Mouse (Mus musculus) liver, embryonic 14.5 days (tissue): ENCODE data around the gene Lfng. TPM values are rescaled to one million over a fixed set of nuclear protein-coding genes. Genes with fewer than 3 reads are reported as not detected.

Source experiments
- ATAC-seq: fragments of 200-750 bp; cut with Nextera tagmentation; 2 replicates; pipeline ENCODE4 v1.8.0; 2017; ENCODE audit warnings: moderate number of reproducible peaks, mild to moderate bottlenecking, moderate library complexity; ENCODE audit not compliant: insufficient read depth
- DNase-seq, 3 experiments: peaks; one replicate each; pipeline ENCODE4 v3.0.0-alpha.2; 2012 to 2013; ENCODE audit warnings: low read depth in 3 of 3, low spot score in 3 of 3
- H3K27ac ChIP-seq: fragments of 300-500 bp; sonication (generic); 2 replicates; pipeline ENCODE4 v1.5.1; 2014; ENCODE audit warnings: moderate library complexity, mild to moderate bottlenecking, control low read depth, inconsistent platforms
- H3K27me3 ChIP-seq: fragments of 300-500 bp; sonication (generic); 2 replicates; pipeline ENCODE4 v1.6.1; 2014; ENCODE audit warnings: mild to moderate bottlenecking, low read length, moderate library complexity; ENCODE audit not compliant: control insufficient read depth, insufficient read depth
- H3K36me3 ChIP-seq: fragments of 300-500 bp; sonication (generic); replicated peaks from 2 replicates; pipeline ENCODE4 v1.6.1; 2014; ENCODE audit warnings: low read depth; ENCODE audit not compliant: control insufficient read depth, insufficient read depth
- H3K4me1 ChIP-seq, 2 experiments: fragments of 200-500 bp in 1 of 2; fragments of 300-500 bp in 1 of 2; sonication (generic) in 1 of 2; replicated peaks; 2 replicates each; pipeline ENCODE4 v1.6.1; 2012 to 2014; ENCODE audit warnings: antibody characterized with exemption in 1 of 2, inconsistent platforms in 1 of 2, low read length in 1 of 2; ENCODE audit not compliant: control insufficient read depth in 2 of 2, insufficient read depth in 2 of 2
- H3K4me2 ChIP-seq: fragments of 300-500 bp; sonication (generic); 2 replicates; pipeline ENCODE4 v1.6.1; 2014; ENCODE audit warnings: low read depth, mild to moderate bottlenecking, control low read depth, moderate library complexity
- H3K4me3 ChIP-seq, 2 experiments: fragments of 200-500 bp in 1 of 2; fragments of 300-500 bp in 1 of 2; sonication (generic) in 1 of 2; 2 replicates each; pipeline ENCODE4 v1.5.1; 2012 to 2014; ENCODE audit warnings: low read depth in 2 of 2, low read length in 2 of 2, mild to moderate bottlenecking in 2 of 2, control low read depth in 1 of 2, inconsistent platforms in 1 of 2, moderate library complexity in 1 of 2; ENCODE audit not compliant: insufficient read depth in 1 of 2
- H3K9ac ChIP-seq: fragments of 300-500 bp; sonication (generic); replicated peaks from 2 replicates; pipeline ENCODE4 v1.6.1; 2014; ENCODE audit warnings: mild to moderate bottlenecking, control low read depth, moderate library complexity
- H3K9me3 ChIP-seq: fragments of 300-500 bp; sonication (generic); 2 replicates; pipeline ENCODE4 v1.6.1; 2016; ENCODE audit warnings: low read length, mixed read lengths; ENCODE audit not compliant: control insufficient read depth
- CTCF ChIP-seq: IDR thresholded peaks from 2 replicates; pipeline ENCODE4 v1.5.1; 2016; ENCODE audit warnings: antibody characterized with exemption, low read depth, control low read depth
- EP300 ChIP-seq: IDR thresholded peaks from 2 replicates; pipeline ENCODE4 v1.6.1; 2016; ENCODE audit warnings: antibody characterized with exemption, low read depth
- WGBS: fragments of 180-500 bp; shearing (Covaris S2); extraction: QIAGEN DNeasy Blood & Tissue Kit; methylation state at CpG from one replicate; pipeline ENCODE4 v1.1.7; 2014; ENCODE audit not compliant: insufficient replicate concordance; 5-methylcytosine and 5-hydroxymethylcytosine counted together
- polyA plus RNA-seq, 2 experiments: library from polyadenylated mRNA; depleted of rRNA in 1 of 2; stranded (reverse) in 1 of 2; unstranded in 1 of 2; fragments of >200 nt; fragmentation: Nextera tagmentation in 1 of 2; extraction: Ambion mirVana in 1 of 2; gene quantifications; 2 replicates each; pipeline versions ENCODE4 v1.2.1 to v1.2.3; 2012 to 2014

Gene Lfng
- polyA plus RNA-seq, 2 experiments: 9.9 to 12.1 TPM

DNA sequence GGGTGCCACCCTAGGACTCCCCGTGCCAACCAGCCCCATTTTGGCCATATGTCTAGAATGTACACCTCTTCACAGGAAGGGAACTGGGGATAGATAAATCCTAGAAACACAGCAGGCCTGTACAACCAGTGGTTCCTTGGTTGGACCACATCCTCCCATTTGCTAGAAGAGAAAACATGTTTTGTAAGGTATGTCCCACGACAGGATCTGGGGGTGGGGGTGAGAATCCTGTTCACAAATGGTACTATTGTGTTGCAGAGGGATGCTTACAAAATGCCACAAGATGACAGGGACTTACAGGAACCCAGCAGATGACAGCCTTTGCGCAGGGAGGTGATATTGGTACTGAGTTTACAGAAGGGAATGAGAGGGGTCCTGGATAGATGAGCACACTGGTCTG lies 30.9 kb downstream of the Lfng start:
- no peak for DNase-seq
- Histone ChIP-seq H3K9ac (no peak overlapping the region), H3K4me3 (no peak overlapping the region), H3K4me1 (peaks cover 0 to 8% of the 10 kb centered on the region in 2 experiments; a peak in 1 of 4 replicates), H3K9me3 (no peaks in the 10 kb centered on the region), H3K36me3 (no peaks in the 10 kb centered on the region), H3K27me3 (no peaks in the 10 kb centered on the region), H3K27ac (no peak overlapping the region), H3K4me2 (no peak overlapping the region)
- ATAC-seq: no peak
- 66% methylated on average over 3 of the region's 3 CpGs for WGBS
- TF ChIP-seq CTCF (no peak), EP300 (no peak)

DNA sequence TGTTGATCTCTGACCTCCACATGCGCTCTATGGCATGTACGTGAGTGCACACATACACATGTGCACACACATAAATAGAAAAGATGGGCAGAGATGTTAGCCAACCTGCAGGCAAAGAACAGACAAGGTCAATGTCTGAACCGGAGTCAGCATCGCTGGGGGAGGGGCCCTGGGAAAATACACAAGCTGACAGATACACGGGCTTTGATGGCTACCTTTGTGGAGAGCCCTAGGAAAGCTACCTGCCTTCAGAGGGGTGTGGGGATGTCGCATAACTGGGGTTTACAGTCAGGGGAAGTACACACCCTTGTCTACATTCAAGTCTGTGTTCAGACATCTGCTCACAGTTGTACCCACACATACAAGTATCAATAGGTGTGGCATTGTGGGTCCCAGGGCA lies 31.4 kb downstream of the Lfng start:
- no peak overlapping the region for H3K9ac ChIP-seq
- H3K4me2 ChIP-seq: no peak overlapping the region
- no peak for TF ChIP-seq EP300
- no peak for TF ChIP-seq CTCF
- no peak for DNase-seq
- H3K27me3 ChIP-seq: no peaks in the 10 kb centered on the region
- H3K4me1 ChIP-seq: peaks cover 0 to 10% of the 10 kb centered on the region in 2 experiments; a peak in 2 of 4 replicates
- no peaks in the 10 kb centered on the region for H3K9me3 ChIP-seq
- H3K27ac ChIP-seq: no peak overlapping the region
- ATAC-seq: no peak
- no peaks in the 10 kb centered on the region for H3K36me3 ChIP-seq
- 76% methylated on average over 6 of the region's 6 CpGs for WGBS
- no peak overlapping the region for H3K4me3 ChIP-seq

DNA sequence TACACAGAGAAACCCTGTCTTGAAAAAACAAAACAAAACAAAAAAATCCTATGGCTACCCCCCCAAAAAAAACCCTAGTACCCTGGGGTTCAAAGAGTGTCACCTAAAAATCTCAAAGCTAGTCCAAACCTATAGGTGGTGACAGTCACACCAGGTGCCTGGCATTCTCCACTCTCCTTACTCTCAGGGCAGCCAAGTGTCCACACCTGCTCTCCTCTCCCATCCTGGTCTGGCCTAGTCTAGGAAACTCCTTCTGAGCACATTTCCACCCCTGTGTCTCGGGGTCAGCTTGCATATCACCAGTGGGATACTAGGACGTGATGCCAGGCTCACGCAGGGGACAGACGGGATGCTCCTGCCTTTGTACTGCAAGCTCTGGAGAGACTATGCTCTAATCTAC lies 32.2 kb downstream of the Lfng start:
- no peaks in the 10 kb centered on the region for H3K36me3 ChIP-seq
- no peak for ATAC-seq
- no peak for TF ChIP-seq CTCF
- no peak for TF ChIP-seq EP300

DNA sequence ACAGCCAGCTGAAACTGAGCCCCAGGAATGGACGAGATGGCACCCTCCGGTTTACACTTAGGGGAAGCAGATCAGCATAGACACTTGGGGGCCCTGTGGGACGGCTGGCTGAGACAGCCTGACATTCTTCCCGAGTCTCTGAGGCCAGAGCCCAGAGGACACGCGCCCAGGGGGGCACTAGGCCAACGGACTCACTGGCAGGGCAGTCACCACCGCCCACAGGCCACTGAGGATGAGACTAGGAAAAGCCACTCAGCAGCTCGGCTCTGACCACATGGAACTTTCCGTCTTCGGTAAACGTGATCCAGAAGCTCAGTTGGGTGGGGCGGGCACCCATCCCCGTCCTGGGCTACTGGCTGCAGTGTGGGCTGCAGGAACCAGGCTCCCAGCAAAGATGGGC lies 32.8 kb downstream of the Lfng start:
- Histone ChIP-seq H3K4me3 (no peak overlapping the region), H3K9ac (no peak overlapping the region), H3K27me3 (no peaks in the 10 kb centered on the region), H3K9me3 (no peaks in the 10 kb centered on the region), H3K4me2 (no peak overlapping the region), H3K27ac (no peak overlapping the region), H3K4me1 (peaks cover 6 to 20% of the 10 kb centered on the region in 2 experiments), H3K36me3 (no peaks in the 10 kb centered on the region)
- no peak for ATAC-seq
- WGBS: 80% methylated on average over 14 of the region's 14 CpGs
- no peak for TF ChIP-seq CTCF
- TF ChIP-seq EP300: no peak
- no peak for DNase-seq

More for the DNA sequence above, 32.2 kb downstream of the Lfng start:
- WGBS: 71% methylated on average over 4 of the region's 4 CpGs
- DNase-seq: no peak
- no peak overlapping the region for H3K4me3 ChIP-seq
- no peaks in the 10 kb centered on the region for H3K9me3 ChIP-seq
- H3K4me2 ChIP-seq: no peak overlapping the region
- peaks cover 1 to 15% of the 10 kb centered on the region in 2 experiments for H3K4me1 ChIP-seq
- H3K27me3 ChIP-seq: no peaks in the 10 kb centered on the region
- H3K27ac ChIP-seq: no peak overlapping the region
- H3K9ac ChIP-seq: no peak overlapping the region

DNA sequence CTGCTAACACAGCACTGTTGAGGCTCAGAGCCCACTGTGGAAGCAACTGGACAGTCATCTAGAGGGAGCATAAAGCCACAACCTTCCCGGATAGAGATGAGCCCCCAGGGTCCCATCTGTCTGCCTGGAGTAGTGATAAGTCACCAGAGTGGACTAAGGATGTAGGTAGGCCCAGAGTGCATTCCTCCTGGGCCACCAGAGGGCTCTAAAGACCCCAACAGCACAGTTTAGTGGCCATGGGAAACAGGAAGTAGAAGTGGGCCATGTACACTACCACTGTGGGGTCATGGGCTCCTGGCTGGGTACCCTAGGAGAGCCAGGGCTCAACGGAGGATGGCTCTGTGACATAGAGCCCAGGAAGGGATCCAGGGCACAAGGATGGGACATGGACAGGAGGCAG lies 33.7 kb downstream of the Lfng start:
- Histone ChIP-seq H3K27ac (no peak overlapping the region), H3K4me1 (peaks cover 16 to 29% of the 10 kb centered on the region in 2 experiments), H3K9me3 (no peaks in the 10 kb centered on the region), H3K4me2 (no peak overlapping the region), H3K27me3 (no peaks in the 10 kb centered on the region), H3K4me3 (no peak overlapping the region), H3K9ac (no peak overlapping the region), H3K36me3 (no peaks in the 10 kb centered on the region)
- 29% methylated on average over 2 of the region's 2 CpGs for WGBS
- peak; percentile 48 for TF ChIP-seq CTCF
- no peak for TF ChIP-seq EP300
- DNase-seq: no peak
- ATAC-seq: no peak
